Mouse (Mus musculus): ENCODE results near the gene Chrnd. TPM values are rescaled to one million over a fixed set of nuclear protein-coding genes. Genes with fewer than 3 reads are reported as not detected.

Chrnd gene
- total RNA-seq (2021), result under 1 TPM; 0.27 to 0.97 TPM
- long read RNA-seq, experiment 1, result 0 reads
- long read RNA-seq, experiment 2, result 0 reads

DNA sequence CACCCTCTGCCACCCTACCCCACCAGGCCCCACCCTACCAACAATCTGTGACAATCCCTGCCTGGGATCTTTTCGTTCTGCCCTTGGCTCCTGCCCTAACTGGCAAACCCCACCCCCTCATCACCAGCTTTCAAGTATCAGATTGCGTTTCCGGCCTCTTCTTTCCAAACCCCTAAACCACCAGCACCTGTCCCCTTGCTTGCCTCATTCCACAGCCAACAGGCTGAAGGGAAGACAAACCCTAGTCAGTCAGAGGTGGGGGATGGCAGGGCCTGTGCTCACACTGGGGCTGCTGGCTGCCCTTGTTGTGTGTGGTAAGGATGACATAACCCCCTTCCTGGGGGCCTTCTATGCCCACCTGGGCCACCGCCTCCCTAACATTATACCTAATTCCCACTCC lies at the start of gene Chrnd:
Gene Chrnd (plus strand): TSS at position 179 of the 400 bp plus-strand sequence.
- no peak for DNase-seq

DNA sequence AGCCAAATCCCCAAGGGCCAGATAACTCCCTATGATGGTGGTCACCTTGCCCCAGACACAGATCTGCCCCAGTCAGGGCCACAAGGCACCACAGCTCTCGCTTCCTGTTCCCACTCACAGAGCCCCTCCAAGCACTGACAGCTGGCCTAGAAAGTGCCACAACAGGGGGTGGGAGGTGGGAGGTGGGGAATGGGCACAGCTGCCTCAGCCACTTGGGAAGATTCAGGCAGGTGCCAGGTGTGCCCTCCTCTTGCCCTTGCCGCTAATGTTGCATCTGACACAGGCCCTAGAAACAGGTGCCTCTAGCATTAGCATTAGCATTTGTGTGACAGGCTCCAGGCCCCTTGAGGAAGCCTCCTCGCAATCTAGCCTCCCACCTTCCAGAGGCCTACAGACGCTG lies 48.9 kb upstream of the Chrnd start:
- no peak for DNase-seq

DNA sequence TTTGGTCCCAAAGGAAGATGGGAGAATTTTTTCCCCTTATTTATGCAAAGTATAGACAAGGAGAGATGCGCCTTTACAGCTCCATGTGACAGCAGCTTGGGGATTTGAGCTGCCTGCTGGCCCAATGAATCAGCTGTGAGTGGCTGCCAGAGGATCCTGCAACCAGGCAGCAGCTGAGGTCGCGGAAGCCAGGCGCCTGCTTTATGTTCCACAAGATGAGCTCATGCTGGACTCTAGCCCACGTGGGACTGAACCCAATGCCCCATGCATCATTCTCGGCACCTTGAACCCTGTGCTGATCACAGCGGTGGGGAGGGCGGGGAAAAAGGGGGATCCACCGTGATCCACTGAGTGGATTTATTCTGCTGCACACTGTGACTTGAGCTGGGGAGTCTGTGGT lies 48.0 kb upstream of the Chrnd start:
- DNase-seq, result peak; percentile 79

DNA sequence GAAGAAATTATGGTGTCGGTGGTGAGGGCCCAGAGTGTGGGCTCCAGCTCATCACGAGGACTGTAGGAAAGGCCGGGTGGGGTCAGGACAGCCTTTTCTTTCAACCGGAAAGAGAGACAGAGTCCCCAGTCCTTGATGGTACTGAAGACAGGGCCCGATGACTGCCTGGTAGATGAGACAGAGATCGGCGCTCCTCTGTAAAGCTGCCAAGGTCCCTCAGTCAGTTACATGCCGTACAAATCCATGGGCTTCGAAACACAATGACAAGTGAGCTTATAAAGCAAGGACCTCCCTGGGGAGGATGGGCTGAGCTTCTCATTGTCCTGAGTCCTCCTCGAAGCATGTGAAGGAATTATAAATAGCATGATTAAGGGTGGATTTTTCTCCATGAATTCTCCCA lies 47.3 kb upstream of the Chrnd start:
- peak; percentile 46 for DNase-seq

DNA sequence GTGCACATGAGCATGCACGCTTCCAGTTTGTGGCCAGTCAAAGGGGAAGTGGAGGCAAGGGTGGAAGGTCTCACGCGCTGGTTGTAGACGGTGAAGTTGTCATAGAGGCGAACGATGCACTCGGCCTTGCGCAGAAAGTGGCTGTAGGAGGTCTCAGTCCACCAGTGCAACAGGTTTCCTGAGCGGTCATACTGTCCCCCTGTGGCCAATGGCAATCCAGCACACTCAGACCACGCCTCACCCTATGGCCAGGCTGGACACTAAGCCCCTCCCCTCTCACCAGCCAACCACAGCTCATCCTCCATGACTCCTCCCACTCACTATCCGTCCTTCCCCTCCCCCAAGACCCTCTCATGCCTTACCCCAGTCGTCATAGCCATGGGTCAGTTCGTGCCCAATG lies 41.0 kb upstream of the Chrnd start:
- no peak for DNase-seq

DNA sequence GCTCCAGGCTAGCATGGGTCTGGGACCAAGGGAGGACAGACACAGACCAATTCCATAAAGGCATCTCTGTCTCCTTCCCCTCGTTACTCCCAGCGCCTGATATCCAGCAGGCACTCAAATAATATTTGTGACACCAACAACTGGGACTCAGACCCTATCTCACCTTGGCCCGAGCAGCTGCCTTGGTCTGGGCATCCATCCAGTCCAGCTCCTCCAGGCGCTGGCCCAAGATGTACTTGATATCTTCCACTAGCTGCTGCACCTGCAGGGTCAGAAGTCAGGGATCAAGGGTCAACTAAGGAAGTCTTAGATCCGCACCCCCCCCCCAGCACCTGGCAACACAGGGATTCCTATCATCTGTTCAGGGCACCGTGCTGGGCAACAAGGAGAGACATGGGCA lies 39.1 kb upstream of the Chrnd start:
- no peak for DNase-seq

DNA sequence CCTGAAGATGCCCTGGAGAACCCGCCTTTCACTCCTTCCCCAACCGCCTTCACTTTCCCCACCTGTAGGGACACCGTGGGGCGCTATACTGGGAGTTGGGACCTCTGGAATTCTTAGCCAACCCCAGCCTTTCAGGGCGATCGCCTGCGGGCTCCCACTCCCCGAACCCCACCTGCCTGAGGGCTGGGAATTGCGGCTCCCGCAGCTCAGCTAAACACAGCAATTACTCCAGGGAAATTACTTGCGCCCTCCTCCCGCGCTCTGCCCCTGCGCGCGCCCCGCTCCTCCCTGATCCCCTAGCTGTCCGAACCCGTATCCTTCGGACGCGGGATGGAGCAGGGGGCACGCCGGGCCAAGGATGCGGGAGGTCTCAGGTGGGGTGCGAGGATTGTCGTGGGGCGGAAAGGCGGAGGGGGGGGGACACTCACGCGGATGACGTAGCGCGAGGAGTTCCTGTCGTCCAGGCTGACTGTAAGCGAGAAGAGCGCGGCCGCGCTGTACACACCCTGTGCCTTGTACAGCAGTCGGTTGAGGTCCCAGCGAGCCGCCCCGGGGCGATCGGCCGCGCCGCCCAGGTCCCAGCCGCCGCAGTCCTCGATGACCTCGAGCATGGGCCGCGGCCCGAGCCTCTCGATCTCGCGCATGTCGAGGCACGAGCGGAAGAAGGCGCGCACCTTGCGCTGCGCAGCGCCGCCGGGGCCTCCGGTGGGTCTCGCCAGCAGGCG lies 36.5 kb upstream of the Chrnd start:
- no peak for DNase-seq

DNA sequence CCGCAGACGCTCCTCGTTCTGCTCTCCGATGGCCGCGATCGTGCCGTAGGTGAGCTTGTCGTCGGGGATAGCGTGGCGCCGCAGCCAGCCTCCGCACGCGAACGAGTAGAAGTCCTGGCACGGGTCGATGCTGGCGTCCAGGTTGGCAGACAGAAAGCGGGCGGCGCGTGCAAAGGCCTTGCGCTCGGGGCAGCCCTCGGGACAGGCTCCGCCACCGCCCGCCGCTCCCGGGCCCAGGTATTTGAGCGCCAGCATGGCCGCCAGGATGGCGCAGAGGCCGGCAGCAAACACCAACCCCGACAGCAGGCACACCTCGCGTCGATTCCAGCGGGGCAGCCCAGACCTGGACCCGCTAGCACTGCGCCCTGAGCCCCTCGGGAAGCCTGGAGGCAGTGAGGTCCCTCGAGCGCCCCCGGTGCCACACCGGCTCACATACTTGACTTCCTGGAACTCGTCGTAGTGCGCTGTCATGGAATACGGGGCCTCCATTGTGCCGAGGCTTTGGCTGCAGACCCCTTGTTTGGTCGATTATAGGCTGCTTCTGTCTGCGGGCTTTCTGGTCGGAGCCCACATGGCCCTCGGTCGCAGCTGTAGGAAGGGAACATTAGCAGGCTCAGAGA lies 35.8 kb upstream of the Chrnd start:
- no peak for DNase-seq

DNA sequence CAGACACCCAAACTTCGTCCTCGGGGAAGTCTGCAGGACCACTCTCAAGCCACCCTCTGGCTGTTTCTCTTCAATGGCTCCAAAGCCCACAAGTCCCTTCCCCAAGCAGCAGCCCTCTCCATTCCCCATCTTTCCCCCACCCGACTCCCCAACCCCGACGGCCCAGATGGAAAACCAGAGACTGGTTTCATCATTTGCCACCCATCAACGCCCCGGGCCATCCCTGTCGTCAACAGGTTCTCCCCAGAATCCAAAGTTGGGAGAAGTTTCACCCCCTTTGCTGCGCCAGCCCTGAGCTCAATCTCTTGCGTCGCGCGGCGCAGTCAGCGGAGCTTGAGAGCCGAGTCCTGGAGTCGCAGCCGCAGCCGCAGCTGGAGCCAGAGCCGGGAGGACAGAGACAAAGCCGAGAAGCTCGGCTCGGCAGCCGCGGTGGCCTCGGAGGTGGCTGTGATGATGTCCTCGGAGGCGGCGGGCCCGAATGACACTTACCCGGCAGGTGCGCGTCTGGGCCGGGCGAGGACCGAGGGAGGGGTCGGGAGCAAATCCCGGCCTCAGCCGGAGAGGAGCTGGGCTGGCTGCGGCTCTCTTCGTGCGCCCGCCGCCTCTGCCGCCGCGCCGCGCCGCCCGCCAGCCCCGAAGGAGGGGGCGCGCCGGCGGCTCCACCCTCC lies 34.7 kb upstream of the Chrnd start:
- no peak for DNase-seq

DNA sequence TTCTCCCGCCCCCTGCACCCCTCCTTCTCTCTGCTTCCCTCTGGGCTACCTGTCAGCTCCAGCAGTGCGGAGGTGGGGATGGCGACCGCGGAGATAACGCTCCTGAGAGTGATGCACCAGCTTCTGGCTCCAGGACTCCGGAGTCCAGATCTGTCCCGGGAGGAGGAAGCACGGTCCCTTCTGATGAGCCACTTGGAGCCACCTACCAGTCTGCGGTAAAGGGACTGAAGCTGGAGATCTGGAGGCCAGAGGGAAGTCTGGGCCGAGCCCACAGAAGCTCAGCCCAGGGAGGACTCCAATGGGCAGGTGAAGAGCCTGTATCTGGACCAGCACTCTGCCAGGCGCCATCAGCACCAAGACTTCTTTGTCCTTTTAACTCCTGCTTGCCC lies 34.2 kb upstream of the Chrnd start, which contains the start of gene Ecel1:
Gene Ecel1 (minus strand): TSS at position 323 of the 389 bp plus-strand sequence.
- no peak for DNase-seq

DNA sequence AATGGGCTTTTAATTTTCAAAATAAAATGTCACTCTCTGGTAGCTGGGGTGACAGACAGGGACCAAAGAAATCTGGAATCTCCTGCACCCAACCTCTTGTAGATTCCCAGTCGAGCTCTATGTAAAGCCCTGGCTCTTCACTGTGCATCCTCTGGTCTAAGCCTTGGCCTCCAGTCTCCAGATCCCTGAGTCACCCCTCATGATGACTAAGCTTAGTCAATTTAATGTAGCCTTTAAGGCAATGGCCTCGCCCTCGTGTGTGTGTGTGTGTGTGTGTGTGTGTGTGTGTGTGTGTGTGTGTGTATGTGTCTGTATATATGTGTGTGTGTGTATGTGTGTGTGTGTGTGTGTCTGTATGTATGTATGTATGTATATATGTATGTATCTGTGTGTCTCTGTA lies 31.0 kb upstream of the Chrnd start:
- peak; percentile 37 for DNase-seq

DNA sequence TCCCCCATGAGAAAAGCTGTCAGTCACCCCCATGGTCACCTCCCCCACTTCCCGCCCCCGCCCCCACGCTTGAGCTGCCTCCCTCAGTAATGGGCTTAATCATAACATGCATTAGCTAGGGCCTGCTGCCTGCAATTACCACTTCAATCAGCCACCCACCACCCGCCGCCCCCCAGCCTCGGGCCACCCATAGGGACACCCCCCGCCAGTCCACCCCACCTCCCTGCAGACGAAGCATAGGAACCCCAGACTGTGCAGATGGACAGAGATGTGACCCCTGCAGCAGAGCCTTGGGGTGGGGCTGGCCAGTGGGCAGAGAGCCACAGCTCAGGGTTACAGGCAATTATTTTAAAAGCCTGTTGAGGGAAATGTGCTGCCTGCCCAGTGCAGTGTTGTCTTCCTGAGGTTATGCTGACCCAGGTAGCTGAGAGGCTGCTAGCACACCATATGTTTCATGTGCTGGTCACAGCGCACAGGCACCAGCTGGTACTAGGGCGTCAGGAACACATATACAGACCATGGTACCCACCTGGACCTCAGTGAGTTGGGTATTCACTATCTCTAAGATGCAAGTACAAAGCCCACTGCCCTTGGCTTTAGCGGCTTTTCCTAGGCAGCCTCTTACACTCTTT lies 26.1 kb upstream of the Chrnd start:
- no peak for DNase-seq

DNA sequence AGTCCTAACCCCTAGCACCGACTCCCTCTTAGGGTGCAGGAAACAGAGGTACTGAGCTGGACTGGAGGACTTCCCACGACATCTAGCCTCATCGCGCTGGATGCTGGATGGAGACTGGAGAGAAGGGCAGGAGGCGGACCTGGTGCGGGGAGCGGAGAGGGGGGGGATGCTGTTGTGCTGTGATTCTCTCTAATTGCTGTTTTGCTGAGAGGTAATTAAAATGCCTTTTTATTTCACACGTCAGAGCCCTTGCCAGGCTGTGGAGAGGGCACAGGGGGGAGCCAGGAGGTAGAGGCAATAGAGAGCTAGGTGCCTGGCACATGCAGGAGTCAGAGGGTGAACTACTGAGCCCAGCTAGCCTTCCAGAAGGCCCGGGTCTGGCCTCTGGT lies 25.6 kb upstream of the Chrnd start:
- DNase-seq, result no peak

DNA sequence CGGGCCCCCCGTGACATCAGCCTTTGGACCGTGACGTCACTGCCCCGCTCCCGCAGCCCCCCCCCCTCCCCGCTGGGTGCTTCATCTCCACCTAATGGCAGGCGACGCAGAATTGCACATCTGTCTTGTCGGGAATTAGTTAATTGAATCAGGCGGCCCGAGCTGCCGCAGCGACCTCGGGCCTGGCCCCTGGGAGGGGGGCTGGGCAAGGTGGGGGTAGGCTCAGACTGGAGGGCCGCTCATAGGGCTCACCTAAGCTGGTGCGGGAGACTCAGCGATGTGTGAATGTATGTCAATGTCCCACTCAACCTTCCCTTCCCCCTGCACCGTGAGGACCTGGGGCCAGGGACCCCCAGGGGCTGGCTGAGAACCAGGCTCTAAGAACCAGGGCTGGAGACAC lies 19.9 kb upstream of the Chrnd start:
- DNase-seq, result no peak

DNA sequence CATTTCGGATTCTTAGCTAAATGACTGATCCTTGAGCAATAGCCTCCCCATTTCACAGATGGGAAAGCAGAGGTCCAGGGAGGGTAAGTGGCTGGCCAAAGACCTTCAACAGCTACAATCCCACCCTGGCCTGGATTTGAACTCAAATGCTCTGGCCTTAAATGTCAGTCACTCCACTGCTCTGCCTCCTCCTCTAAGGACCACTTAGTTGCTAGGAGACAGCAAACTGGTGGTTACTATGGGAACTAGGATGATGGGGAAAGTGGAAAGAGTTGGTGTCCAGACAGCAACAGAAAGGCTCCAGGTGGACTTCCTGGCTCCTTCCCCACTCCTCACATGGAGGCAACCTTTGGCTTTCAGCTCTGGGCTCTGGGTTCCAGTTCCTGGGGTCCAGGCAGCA lies 19.1 kb upstream of the Chrnd start:
- no peak for DNase-seq

DNA sequence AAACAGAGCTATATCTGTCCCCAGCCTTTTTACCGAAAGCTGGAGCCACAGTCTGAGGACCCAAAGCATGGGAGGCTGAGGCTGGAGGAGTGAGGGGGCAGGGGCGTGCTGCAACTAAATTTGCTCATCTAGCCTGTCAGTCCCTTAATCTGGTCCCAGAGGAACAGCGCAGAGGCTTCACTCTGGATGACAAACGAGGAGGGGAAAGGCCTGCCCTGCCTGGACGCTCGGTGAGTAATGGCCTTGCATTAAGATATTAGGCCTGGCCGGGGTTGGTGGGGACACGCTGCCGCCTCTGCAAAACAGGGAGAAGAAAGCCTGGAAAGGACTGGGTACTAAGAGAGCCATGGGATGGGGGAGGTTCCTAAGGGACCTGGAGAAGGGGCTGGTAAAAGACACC lies 18.1 kb upstream of the Chrnd start:
- peak; percentile 38 for DNase-seq

DNA sequence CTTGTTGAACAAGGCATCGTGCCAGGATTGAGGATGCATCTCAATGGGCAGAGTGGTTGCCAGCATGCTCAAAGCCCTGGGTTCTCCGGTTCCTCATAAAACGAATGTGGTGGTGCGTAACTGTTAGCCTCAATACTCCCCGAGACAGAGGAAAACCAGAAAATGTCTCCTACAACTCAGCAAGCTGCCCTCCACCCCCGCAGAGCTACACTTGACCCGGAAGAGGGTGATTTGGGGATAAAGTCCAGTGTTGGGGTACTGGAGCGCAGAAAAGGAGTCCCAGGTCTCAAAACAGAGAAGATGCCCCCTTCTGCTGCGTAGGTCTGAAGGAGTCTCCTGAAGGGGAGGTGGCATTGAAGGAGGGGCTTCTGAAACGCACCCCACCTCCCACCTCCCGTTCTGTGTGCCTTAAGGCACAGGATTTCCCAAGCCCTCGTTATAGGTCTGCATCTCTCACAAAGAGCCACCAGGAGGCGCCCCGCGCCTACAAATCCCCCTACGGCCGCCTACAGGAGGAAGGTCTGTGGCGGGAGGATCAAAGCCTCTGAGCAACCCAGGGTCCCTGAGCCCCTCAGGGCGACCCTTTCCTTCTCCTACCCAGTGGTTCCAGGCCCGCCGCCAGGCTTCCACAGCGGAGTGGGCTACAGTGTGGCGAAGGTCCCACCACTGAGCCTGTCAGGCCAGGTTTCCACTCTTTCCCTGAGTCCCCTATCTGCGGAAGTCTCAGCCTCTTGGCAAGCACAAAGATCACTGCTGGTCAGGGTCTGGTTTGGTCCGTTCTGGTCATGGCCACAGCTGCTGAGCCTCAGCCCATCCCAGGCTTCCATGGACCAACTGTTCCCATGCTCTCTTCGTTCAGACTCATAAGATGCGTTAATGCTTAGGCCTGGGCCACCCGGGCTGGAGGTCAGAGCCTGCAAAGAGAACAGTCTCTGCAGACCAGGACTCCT lies 16.1 kb upstream of the Chrnd start:
- DNase-seq, result peak; percentile 80

DNA sequence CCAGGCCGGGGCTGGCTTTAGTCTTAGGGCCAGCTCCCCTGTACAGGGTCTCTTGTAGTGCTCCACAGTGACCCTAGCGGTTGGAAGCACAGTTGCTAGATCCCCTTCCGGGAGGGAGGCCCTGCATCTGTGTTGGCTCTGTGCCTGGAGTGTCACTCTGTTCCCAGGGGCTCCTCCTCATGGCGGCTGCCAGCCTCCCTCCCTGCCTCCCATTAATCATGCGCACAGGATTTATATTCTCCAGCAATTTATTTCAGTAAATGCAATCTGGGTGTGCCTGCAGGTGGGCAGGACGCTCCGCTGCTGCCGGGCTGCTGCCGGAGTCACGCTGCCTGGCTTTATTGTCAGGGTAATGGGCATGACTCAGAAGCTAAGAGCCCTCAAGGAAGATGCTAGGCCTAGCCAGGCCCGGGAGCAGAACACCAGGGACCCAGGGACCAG lies 14.5 kb upstream of the Chrnd start:
- peak; percentile 71 for DNase-seq

DNA sequence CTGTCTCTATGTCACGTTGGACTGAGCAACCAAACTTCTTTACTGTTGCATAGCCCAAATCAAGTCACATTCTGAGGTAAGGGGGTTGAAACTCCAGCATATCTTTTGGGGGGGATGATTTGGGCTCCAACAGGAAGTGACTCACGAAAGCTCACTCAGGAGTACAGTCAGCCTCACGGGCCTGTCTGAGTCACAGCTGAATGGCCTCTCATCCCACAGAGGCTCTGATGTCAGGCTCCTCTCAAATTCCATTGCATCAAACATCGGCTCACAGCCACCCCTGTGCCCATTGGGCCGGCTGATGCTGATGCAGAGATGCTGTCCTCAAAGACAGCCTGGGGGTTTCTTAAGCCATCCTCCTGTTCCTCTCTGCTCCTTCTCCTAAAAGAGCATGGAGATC lies 9.5 kb upstream of the Chrnd start:
- DNase-seq, result peak; percentile 61

DNA sequence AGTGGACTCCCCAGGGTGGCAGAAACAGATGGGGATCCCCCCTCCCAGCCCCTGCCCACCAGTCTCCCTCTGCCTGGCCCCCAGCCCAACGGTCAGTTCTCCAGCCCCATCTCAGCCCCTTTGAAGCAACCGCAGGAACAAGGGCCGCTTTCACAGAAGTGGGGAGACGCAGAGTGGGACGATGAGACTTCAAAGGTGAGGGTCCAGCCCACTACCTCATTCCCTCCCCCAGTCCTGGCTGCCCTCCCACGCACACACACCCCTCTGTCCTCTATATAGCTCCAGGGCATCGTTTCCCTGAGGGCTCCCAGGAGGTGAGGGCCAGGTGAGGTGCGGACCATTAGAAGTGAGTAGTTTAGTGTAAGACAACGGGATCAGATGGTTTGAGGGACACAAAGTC lies 7.4 kb upstream of the Chrnd start, which contains the start of gene Prss56:
Gene Prss56 (plus strand): TSS at position 301 of the 400 bp plus-strand sequence.
- DNase-seq, result no peak

DNA sequence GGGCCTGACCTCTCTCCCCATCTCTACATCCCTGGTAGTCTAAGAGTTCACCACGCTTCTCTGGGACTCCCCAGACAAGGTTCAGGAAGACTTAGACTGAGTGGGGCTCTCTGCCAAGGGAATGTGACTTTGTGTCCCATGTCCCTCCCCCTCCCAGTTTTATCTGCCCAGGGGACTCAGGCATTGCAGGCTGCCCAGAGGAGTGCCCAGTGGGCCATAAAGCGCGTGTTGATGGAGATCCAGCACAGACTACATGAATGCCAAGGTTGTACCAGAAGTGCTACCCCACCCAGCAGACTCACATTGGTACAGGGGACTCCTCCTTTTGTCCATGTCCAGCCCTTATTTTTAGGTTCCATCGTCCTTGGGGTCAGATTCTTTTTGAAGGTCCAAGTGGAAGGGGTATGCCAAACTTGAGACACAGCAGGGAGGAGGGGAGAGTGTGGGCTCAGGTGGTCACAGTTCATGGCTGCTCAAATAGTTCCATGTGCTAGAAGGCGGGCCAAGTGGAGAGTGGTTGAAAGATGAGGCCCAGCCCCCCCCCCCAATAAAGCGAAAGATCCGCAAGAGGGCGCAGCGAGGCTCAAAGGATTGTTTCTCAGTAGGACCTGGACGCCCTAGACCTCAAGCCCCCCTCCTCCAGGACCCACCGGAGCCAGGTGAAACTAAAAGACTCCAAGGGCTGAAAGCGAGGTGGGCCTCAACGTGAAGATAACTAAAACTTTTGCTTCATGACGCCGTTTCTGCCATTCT lies 6.2 kb upstream of the Chrnd start:
- DNase-seq, result peak; percentile 65
